Mouse (Mus musculus): ENCODE measurements at regions not wholly inside any gene's neighbourhood (a gene's known extent, or its start where the extent isn't known, plus 50 kb on each side); places are given as distances from the start of the nearest gene placed in this dataset.

DNA sequence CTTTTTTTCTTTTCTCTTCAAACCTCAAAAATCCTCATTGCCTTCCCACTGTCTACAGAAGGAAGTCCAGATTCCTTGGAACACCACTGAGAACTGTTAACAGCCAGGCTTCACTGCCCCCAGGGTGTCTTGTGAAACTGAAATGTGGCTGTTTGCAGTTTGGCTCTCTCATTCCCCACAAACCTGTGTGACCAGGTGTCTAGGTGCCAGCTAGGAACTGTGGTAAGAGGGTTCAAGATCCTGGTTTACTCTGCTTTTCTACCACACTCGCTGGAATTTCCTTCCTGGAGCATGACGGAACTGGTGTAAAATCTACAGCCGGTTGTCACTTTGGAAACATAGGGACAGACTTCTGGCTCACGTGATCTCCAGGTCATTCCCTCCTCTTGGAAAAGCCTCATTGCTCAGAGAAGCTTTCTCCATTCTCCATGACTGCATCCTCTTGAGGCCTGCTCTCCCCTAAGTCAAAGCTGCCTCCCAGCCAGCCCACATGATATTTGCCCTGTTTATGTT, 660.2 kb downstream of the Zfp706 start:
- no peak for DNase-seq (ENCODE audit: low spot score)

DNA sequence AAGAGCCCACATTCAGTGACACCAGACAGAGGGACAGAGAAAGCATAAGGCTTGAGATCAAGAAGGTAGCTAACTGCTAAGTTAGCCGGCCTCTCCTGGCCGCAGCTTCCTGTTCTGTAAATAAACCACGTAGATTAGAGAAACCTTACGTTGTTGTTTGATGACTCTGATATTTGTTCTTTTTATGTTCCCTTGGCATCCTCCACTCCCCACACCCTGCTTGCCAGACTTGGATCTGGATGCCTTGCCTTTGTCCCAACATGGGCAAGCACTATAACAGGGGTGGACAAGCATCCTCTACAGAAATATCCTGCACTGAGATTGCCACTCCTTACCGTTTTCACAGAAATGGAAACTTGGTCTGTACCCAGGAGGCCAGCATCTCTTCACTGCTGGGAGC, 661.4 kb downstream of the Zfp706 start:
- no peak for DNase-seq (ENCODE audit: low spot score)

- no peak for DNase-seq (ENCODE audit: low spot score)
These were observed 662.2 kb downstream of the Zfp706 start for GRCm38 (mm10) chr15:36345413-36345812.

GRCm38 (mm10) chr15:36339971-36340550, 667.5 kb downstream of the Zfp706 start:
- no peak for DNase-seq (ENCODE audit: low spot score)

- DNase-seq (ENCODE audit: low spot score), result no peak
These were observed 668.8 kb downstream of the Zfp706 start for GRCm38 (mm10) chr15:36338766-36339165.

DNA sequence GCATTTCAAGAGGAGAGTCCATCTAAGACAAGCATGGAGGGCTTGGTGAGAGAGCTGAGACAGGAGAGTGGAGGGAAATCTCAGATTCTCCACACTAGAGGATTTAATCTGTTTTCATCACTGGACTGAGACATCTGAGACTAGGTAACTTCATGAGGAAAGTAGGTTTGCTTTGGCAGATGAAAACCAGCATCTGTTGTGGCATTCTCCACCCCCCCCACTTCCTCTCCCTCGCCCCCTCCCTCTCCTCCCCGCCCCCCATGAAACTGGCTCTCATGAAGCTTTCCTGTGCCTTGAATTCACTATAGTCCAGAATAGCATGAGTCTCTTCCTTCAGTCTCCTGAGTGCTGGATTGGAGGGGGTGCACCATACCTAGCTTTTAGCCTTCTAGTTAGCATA, 670.7 kb downstream of the Zfp706 start:
- DNase-seq (ENCODE audit: low spot score), result no peak

DNA sequence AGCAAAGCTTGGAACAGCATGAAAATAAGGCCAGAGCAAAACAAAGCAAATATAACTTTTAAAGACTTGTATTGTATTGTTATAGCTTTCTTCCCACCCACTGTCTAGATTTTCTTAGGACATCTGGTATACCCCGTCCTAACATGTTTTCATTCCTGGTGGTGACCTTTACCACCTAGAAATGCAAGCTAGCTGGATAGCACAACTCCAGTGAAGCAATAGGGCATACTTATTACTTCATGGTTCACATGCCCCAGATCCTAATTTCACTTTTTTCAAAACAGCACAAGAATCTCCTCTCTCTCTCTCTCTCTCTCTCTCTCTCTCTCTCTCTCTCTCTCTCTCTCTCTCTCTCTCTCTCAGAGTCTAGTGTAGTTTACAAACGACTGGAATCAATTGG, 672.5 kb downstream of the Zfp706 start:
- DNase-seq (ENCODE audit: low spot score), result no peak

GRCm38 (mm10) chr15:36334436-36335113, 673.0 kb downstream of the Zfp706 start:
- DNase-seq (ENCODE audit: low spot score), result no peak

DNA sequence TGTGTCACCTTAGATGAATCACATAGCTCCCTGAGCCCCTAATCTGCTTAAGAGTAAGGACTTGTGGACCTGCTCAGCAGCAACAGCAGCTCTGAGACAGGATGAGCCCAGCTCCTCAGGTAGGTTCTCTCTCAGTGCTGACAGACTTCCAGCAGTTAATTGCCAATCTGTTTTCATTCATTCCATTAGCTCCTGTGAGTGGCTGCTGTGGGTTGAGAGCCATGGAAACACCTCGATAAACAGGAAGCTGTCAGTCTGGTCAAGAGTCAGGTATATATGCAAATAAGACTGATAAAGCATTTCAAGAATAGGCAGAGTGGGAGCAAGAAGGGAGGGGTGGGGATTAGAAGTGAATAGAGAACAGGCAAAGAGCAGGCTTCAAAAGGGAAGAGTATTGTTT, 673.7 kb downstream of the Zfp706 start:
- DNase-seq (ENCODE audit: low spot score), result no peak

- no peak for DNase-seq (ENCODE audit: low spot score)
These were observed 674.3 kb downstream of the Zfp706 start for GRCm38 (mm10) chr15:36333265-36333664.
